Mouse (Mus musculus) forebrain, embryonic 10.5 days (tissue): ENCODE measurements at regions not wholly inside any gene's neighbourhood (a gene's known extent, or its start where the extent isn't known, plus 50 kb on each side); places are given as distances from the start of the nearest gene placed in this dataset.
"Not testable (repeated sequence)": the region's sequence is repeated elsewhere in the genome, so short reads cannot be mapped to it uniquely, and the experiment has no call there.

Source experiments
- DNase-seq: peaks from one replicate; pipeline ENCODE4 v3.0.0-alpha.2; 2017; ENCODE audit warnings: low spot score; ENCODE audit errors: extremely low spot score
- H3K27ac ChIP-seq: fragments of 300-500 bp; sonication (generic); 2 replicates; pipeline ENCODE4 v1.5.1; 2016; ENCODE audit warnings: mild to moderate bottlenecking
- H3K27me3 ChIP-seq: fragments of 300-500 bp; sonication (generic); 2 replicates; pipeline ENCODE4 v1.6.1; 2016; ENCODE audit warnings: mild to moderate bottlenecking; ENCODE audit not compliant: poor library complexity, severe bottlenecking
- H3K36me3 ChIP-seq: fragments of 300-500 bp; sonication (generic); replicated peaks from 2 replicates; pipeline ENCODE4 v1.6.1; 2016; ENCODE audit warnings: mild to moderate bottlenecking, moderate library complexity
- H3K4me1 ChIP-seq: fragments of 300-500 bp; sonication (generic); 2 replicates; pipeline ENCODE4 v1.6.1; 2016
- H3K4me3 ChIP-seq: fragments of 300-500 bp; sonication (generic); 2 replicates; pipeline ENCODE4 v1.5.1; 2016; ENCODE audit warnings: mild to moderate bottlenecking, moderate library complexity
- H3K9me3 ChIP-seq: fragments of 300-500 bp; sonication (generic); 2 replicates; pipeline ENCODE4 v1.6.1; 2016; ENCODE audit warnings: mild to moderate bottlenecking, moderate library complexity
- WGBS: fragments of 180-500 bp; shearing (Covaris S2); methylation state at CpG from one replicate; pipeline ENCODE4 v1.1.7; 2016; 5-methylcytosine and 5-hydroxymethylcytosine counted together

DNA sequence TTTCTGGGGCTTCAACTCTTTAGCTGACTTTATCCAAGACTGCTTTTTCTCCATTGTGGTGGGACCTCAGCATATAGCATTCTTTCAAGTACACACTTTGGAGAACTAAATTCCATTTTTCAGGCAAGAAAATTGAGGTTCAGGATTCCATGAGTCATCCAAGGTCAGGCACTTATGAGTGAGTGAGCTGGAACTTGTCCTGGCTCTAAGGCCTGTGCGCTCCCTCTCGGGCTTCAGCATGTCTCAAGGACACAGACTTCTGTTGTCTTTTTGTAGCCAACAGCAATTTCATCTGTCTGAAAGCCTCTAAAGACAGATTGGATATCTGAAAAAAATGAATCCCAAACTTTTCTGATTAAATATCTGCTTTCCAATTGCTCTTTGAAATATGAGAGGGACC is 769.1 kb upstream of the 4930452B06Rik start:
- WGBS, result 92% methylated on average over 2 of the region's 2 CpGs
- no peaks in the 10 kb centered on the region for H3K36me3 ChIP-seq
- H3K4me1 ChIP-seq, result no peaks in the 10 kb centered on the region
- DNase-seq, result no peak
- no peaks in the 10 kb centered on the region for H3K9me3 ChIP-seq
- no peak overlapping the region for H3K4me3 ChIP-seq
- no peaks in the 10 kb centered on the region for H3K27me3 ChIP-seq
- H3K27ac ChIP-seq, result no peak overlapping the region

- H3K27ac ChIP-seq, result no peak overlapping the region
- 76% methylated on average over 1 of the region's 1 CpGs for WGBS
- DNase-seq, result no peak
- H3K4me1 ChIP-seq, result no peaks in the 10 kb centered on the region
- no peaks in the 10 kb centered on the region for H3K27me3 ChIP-seq
- no peak overlapping the region for H3K4me3 ChIP-seq
- H3K36me3 ChIP-seq, result no peaks in the 10 kb centered on the region
- H3K9me3 ChIP-seq, result no peaks in the 10 kb centered on the region
Measured at GRCm38 (mm10) chr14:9433081-9433590, 767.1 kb upstream of the 4930452B06Rik start.

DNA sequence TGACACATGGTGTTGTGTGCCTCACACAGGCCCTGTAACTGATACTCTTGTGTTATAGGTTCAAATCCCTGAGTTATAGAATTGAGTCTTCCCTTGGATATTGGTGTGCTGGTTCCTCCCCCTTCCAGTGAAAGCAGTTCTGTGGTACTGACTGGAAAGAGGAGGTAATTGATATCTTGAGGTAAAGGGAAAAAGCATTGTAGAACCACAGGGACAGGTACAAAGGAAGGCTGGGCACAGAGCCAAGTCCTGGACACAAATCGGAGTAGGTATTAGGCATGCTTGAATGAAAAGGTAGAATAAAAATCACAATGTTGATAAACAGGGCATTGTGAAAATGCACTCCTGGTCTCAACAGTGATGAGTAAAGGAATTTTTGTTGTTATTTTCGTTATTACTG is 765.8 kb upstream of the 4930452B06Rik start:
- no peaks in the 10 kb centered on the region for H3K36me3 ChIP-seq
- H3K9me3 ChIP-seq, result no peaks in the 10 kb centered on the region
- WGBS, result 86% methylated on average over 2 of the region's 2 CpGs
- no peaks in the 10 kb centered on the region for H3K4me1 ChIP-seq
- no peak overlapping the region for H3K27ac ChIP-seq
- no peak for DNase-seq
- no peaks in the 10 kb centered on the region for H3K27me3 ChIP-seq
- no peak overlapping the region for H3K4me3 ChIP-seq

- Histone ChIP-seq H3K4me3 (no peak overlapping the region), H3K9me3 (no peaks in the 10 kb centered on the region)
- WGBS, result 59% methylated on average over 4 of the region's 4 CpGs
Measured at GRCm38 (mm10) chr14:9411822-9412403, 745.9 kb upstream of the 4930452B06Rik start.

DNA sequence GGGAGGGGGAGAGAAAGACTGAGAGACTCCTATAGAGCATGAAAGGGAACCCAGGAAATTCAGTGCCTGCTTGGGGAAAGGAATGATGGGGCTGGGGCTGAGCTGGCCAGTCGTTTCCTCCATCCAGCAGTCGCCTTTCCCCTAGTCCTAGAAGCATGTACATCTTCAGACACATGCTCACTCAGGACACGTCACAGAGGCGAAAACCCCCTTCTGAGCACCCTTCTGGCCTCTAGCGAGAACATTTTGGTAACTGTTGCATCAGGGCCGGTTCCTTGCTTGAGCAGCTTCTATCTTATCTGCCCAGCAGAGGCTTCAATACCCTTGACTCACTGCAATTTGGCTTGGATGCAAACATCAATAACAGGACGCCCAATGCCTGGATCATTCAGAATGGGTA is 737.6 kb upstream of the 4930452B06Rik start:
- no peak overlapping the region for H3K27ac ChIP-seq
- 86% methylated on average over 7 of the region's 7 CpGs for WGBS
- H3K9me3 ChIP-seq, result no peaks in the 10 kb centered on the region
- H3K4me3 ChIP-seq, result no peak overlapping the region
- no peaks in the 10 kb centered on the region for H3K4me1 ChIP-seq
- no peak for DNase-seq
- H3K36me3 ChIP-seq, result no peaks in the 10 kb centered on the region
- H3K27me3 ChIP-seq, result no peaks in the 10 kb centered on the region

More at GRCm38 (mm10) chr14:9411822-9412403, 745.9 kb upstream of the 4930452B06Rik start:
- Histone ChIP-seq H3K27me3 (no peaks in the 10 kb centered on the region), H3K4me1 (no peaks in the 10 kb centered on the region), H3K36me3 (no peaks in the 10 kb centered on the region), H3K27ac (no peak overlapping the region)
- DNase-seq, result no peak

- WGBS, result 85% methylated on average over 1 of the region's 1 CpGs
- Histone ChIP-seq H3K27me3 (no peaks in the 10 kb centered on the region), H3K27ac (no peak overlapping the region), H3K4me1 (no peaks in the 10 kb centered on the region), H3K4me3 (no peak overlapping the region), H3K9me3 (no peaks in the 10 kb centered on the region), H3K36me3 (no peaks in the 10 kb centered on the region)
- DNase-seq, result no peak
Measured at GRCm38 (mm10) chr14:9400861-9401260, 734.8 kb upstream of the 4930452B06Rik start.

DNA sequence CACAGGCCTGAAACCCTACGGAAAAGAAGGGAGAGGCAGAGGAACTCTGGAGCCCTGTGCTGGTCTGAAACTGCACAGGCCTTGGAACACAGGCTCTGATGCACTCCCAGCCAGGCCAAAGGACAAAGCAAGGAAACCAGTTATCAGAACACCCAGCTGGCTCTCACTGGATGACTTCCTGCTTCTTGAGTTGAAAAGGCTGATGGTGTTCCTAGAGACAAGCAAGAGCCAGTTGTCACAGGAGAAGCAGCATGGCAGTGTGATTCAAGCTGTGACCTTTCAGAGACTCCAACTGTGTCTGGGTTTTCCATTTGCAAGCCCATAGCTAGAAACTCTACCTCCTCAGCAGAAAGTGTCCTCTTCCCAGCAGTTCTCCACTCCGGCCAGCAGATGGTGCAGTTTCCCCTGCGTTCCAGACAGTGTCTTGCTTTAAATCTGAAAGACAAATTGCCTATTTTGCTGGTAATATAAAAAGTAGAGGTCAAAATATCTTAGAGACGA is 727.3 kb upstream of the 4930452B06Rik start:
- no peaks in the 10 kb centered on the region for H3K36me3 ChIP-seq
- WGBS, result 27% methylated on average over 4 of the region's 4 CpGs
- H3K27ac ChIP-seq, result no peak overlapping the region
- DNase-seq, result peak; percentile 63
- H3K4me3 ChIP-seq, result no peak overlapping the region
- H3K9me3 ChIP-seq, result no peaks in the 10 kb centered on the region
- no peaks in the 10 kb centered on the region; the same call in 1 of the 2 replicates for H3K27me3 ChIP-seq
- H3K4me1 ChIP-seq, result no peaks in the 10 kb centered on the region

- H3K36me3 ChIP-seq, H3K9me3 ChIP-seq, H3K4me1 ChIP-seq, DNase-seq, H3K27me3 ChIP-seq, H3K4me3 ChIP-seq, H3K27ac ChIP-seq: not testable (repeated sequence)
- WGBS, result 92% methylated on average over 5 of the region's 5 CpGs
Measured at GRCm38 (mm10) chr14:9389878-9390536, 724.0 kb upstream of the 4930452B06Rik start.

GRCm38 (mm10) chr14:9389180-9389579 is 723.1 kb upstream of the 4930452B06Rik start:
- Histone ChIP-seq H3K9me3 (no peaks in the 10 kb centered on the region), H3K36me3 (no peaks in the 10 kb centered on the region), H3K4me3 (no peak overlapping the region), H3K27me3 (no peaks in the 10 kb centered on the region; the same call in 1 of the 2 replicates), H3K4me1 (no peaks in the 10 kb centered on the region), H3K27ac (no peak overlapping the region)
- DNase-seq, result no peak
- 81% methylated on average over 7 of the region's 7 CpGs for WGBS
